Mouse (Mus musculus) thymus, adult 2 months (tissue): ENCODE measurements around the gene Mn1.

Experiments used
- CTCF ChIP-seq: fragments of 200-500 bp; IDR thresholded peaks from 2 replicates; pipeline ENCODE4 v1.5.1; 2012; ENCODE audit warnings: mild to moderate bottlenecking, control low read depth, low read length, moderate library complexity, borderline replicate concordance; ENCODE audit not compliant: control insufficient read depth, poor library complexity, insufficient read depth; ENCODE audit errors: extremely low read depth
- POLR2A ChIP-seq: fragments of 200-500 bp; IDR thresholded peaks from 2 replicates; pipeline ENCODE4 v1.6.1; 2012; ENCODE audit warnings: mild to moderate bottlenecking, low read length, control low read depth, moderate library complexity; ENCODE audit not compliant: control insufficient read depth, poor library complexity, insufficient read depth; ENCODE audit errors: extremely low read depth

GRCm38 (mm10) chr5:111414192-111414591 is 3.0 kb upstream of the Mn1 start:
- peak; percentile 82 for TF ChIP-seq CTCF
- no peak for TF ChIP-seq POLR2A
